Mouse (Mus musculus): Measurements from ENCODE around the gene Cbs. TPM values are rescaled to one million over a fixed set of nuclear protein-coding genes. Genes with fewer than 3 reads are reported as not detected.

The Cbs gene
- polyA plus RNA-seq, 1 experiment: 35.0 TPM

GRCm38 (mm10) chr17:31576394-31577175, 60.5 kb downstream of the Cbs start:
- Histone ChIP-seq H3K4me3 (ENCODE audit: insufficient read depth, low read length) (no peak overlapping the region), H3K4me1 (ENCODE audit: control insufficient read depth, insufficient read depth, low read length) (0 out of 2 replicates have a peak, but pooled peaks cover 2% of the 10 kb centered on the region), H3K27ac (ENCODE audit: insufficient read depth, low read length) (no peak overlapping the region)
- TF ChIP-seq POLR2A (IDR thresholded peaks at IDR 0.05; ENCODE audit: extremely low read depth, insufficient read depth, low read length) (no peak), CTCF (IDR thresholded peaks at IDR 0.05; ENCODE audit: extremely low read depth, insufficient read depth, low read length) (no peak)

GRCm38 (mm10) chr17:31574662-31575061, 62.4 kb downstream of the Cbs start:
- Histone ChIP-seq H3K27ac (ENCODE audit: insufficient read depth, low read length) (no peak overlapping the region), H3K4me1 (ENCODE audit: control insufficient read depth, insufficient read depth, low read length) (peaks cover 4% of the 10 kb centered on the region; the same call in 1 of the 2 replicates), H3K4me3 (ENCODE audit: insufficient read depth, low read length) (no peak overlapping the region)
- no peak for TF ChIP-seq POLR2A (IDR thresholded peaks at IDR 0.05; ENCODE audit: extremely low read depth, insufficient read depth, low read length)
- no peak for TF ChIP-seq CTCF (IDR thresholded peaks at IDR 0.05; ENCODE audit: extremely low read depth, insufficient read depth, low read length)

- TF ChIP-seq CTCF (IDR thresholded peaks at IDR 0.05; ENCODE audit: extremely low read depth, insufficient read depth, low read length) (no peak), POLR2A (IDR thresholded peaks at IDR 0.05; ENCODE audit: extremely low read depth, insufficient read depth, low read length) (no peak)
Observed at GRCm38 (mm10) chr17:31571689-31572088, 65.3 kb downstream of the Cbs start.

GRCm38 (mm10) chr17:31570321-31570925, 66.6 kb downstream of the Cbs start:
- peaks cover 10% of the 10 kb centered on the region for H3K4me1 ChIP-seq (ENCODE audit: control insufficient read depth, insufficient read depth, low read length)
- no peak overlapping the region for H3K27ac ChIP-seq (ENCODE audit: insufficient read depth, low read length)
- no peak overlapping the region for H3K4me3 ChIP-seq (ENCODE audit: insufficient read depth, low read length)
- TF ChIP-seq CTCF (IDR thresholded peaks at IDR 0.05; ENCODE audit: extremely low read depth, insufficient read depth, low read length): no peak
- no peak for TF ChIP-seq POLR2A (IDR thresholded peaks at IDR 0.05; ENCODE audit: extremely low read depth, insufficient read depth, low read length)

More at GRCm38 (mm10) chr17:31571689-31572088, 65.3 kb downstream of the Cbs start:
- no peak overlapping the region for H3K27ac ChIP-seq (ENCODE audit: insufficient read depth, low read length)
- H3K4me3 ChIP-seq (ENCODE audit: insufficient read depth, low read length): no peak overlapping the region
- peaks cover 10% of the 10 kb centered on the region for H3K4me1 ChIP-seq (ENCODE audit: control insufficient read depth, insufficient read depth, low read length)

- Histone ChIP-seq H3K27ac (ENCODE audit: insufficient read depth, low read length) (no peak overlapping the region), H3K4me1 (ENCODE audit: control insufficient read depth, insufficient read depth, low read length) (peaks cover 10% of the 10 kb centered on the region), H3K4me3 (ENCODE audit: insufficient read depth, low read length) (no peak overlapping the region)
- TF ChIP-seq POLR2A (IDR thresholded peaks at IDR 0.05; ENCODE audit: extremely low read depth, insufficient read depth, low read length): no peak
- TF ChIP-seq CTCF (IDR thresholded peaks at IDR 0.05; ENCODE audit: extremely low read depth, insufficient read depth, low read length): no peak
Observed at GRCm38 (mm10) chr17:31569756-31570155, 67.3 kb downstream of the Cbs start.

- H3K4me1 ChIP-seq (ENCODE audit: control insufficient read depth, insufficient read depth, low read length): peaks cover 10% of the 10 kb centered on the region
- no peak overlapping the region; the same call in 1 of the 2 replicates for H3K4me3 ChIP-seq (ENCODE audit: insufficient read depth, low read length)
- TF ChIP-seq CTCF (IDR thresholded peaks at IDR 0.05; ENCODE audit: extremely low read depth, insufficient read depth, low read length): no peak
- no peak for TF ChIP-seq POLR2A (IDR thresholded peaks at IDR 0.05; ENCODE audit: extremely low read depth, insufficient read depth, low read length)
- H3K27ac ChIP-seq (ENCODE audit: insufficient read depth, low read length): no peak overlapping the region
Observed at GRCm38 (mm10) chr17:31566276-31566675, 70.8 kb downstream of the Cbs start.

GRCm38 (mm10) chr17:31565141-31566056, 71.6 kb downstream of the Cbs start:
- peaks cover 8% of the 10 kb centered on the region for H3K4me1 ChIP-seq (ENCODE audit: control insufficient read depth, insufficient read depth, low read length)
- H3K27ac ChIP-seq (ENCODE audit: insufficient read depth, low read length): peak overlapping the region; percentile 82
- TF ChIP-seq CTCF (IDR thresholded peaks at IDR 0.05; ENCODE audit: extremely low read depth, insufficient read depth, low read length) (no peak), POLR2A (IDR thresholded peaks at IDR 0.05; ENCODE audit: extremely low read depth, insufficient read depth, low read length) (0 out of 2 replicates have a peak, but pooled peaks have one; percentile 19)
- peak overlapping the region; percentile 75 for H3K4me3 ChIP-seq (ENCODE audit: insufficient read depth, low read length)

GRCm38 (mm10) chr17:31564858-31565140, 72.2 kb downstream of the Cbs start:
- peak overlapping the region; percentile 75 for H3K4me3 ChIP-seq (ENCODE audit: insufficient read depth, low read length)
- no peak for TF ChIP-seq CTCF (IDR thresholded peaks at IDR 0.05; ENCODE audit: extremely low read depth, insufficient read depth, low read length)
- no peak for TF ChIP-seq POLR2A (IDR thresholded peaks at IDR 0.05; ENCODE audit: extremely low read depth, insufficient read depth, low read length)
- peak overlapping the region; percentile 82; the same call in 1 of the 2 replicates for H3K27ac ChIP-seq (ENCODE audit: insufficient read depth, low read length)
- H3K4me1 ChIP-seq (ENCODE audit: control insufficient read depth, insufficient read depth, low read length): peaks cover 8% of the 10 kb centered on the region
